Mouse (Mus musculus) monocyte, adult 5-6 weeks (primary cell): Measurements from ENCODE around the gene C1qb. TPM values are rescaled to one million over a fixed set of nuclear protein-coding genes. Genes with fewer than 3 reads are reported as not detected.

Source experiments
- total RNA-seq: library from RNA; stranded (forward); fragments of 200-1000, 200-491, 200-594 nt; gene quantifications from 3 replicates; pipeline ENCODE4 v1.2.3, GENCODE M21; 2017

Gene C1qb
- total RNA-seq, 1 experiment from 2014 or later = not detected

Other genes starting within 250 kb of the C1qb start
- gene Ephb2, start 50.2 kb downstream of the C1qb start, total RNA-seq = 0.10 TPM in 1 of 3 replicates, not detected in the others
- not detected in 3 replicates for gene C1qc, start 6.9 kb upstream of the C1qb start, total RNA-seq
- gene C1qa, start 12.6 kb upstream of the C1qb start, total RNA-seq = 0.32 TPM in 1 of 3 replicates, not detected in the others
- not detected in 3 replicates for gene Epha8, start 70.6 kb upstream of the C1qb start, total RNA-seq
- 5.5 to 12.1 TPM (median 9.0 TPM) in 3 replicates for gene Zbtb40, start 162.6 kb upstream of the C1qb start, total RNA-seq